Mouse (Mus musculus): ENCODE measurements around the gene Atp2b4. TPM values are rescaled to one million over a fixed set of nuclear protein-coding genes. Genes with fewer than 3 reads are reported as not detected.

The Atp2b4 gene
- polyA plus RNA-seq, 1 experiment, result 11.3 TPM

DNA sequence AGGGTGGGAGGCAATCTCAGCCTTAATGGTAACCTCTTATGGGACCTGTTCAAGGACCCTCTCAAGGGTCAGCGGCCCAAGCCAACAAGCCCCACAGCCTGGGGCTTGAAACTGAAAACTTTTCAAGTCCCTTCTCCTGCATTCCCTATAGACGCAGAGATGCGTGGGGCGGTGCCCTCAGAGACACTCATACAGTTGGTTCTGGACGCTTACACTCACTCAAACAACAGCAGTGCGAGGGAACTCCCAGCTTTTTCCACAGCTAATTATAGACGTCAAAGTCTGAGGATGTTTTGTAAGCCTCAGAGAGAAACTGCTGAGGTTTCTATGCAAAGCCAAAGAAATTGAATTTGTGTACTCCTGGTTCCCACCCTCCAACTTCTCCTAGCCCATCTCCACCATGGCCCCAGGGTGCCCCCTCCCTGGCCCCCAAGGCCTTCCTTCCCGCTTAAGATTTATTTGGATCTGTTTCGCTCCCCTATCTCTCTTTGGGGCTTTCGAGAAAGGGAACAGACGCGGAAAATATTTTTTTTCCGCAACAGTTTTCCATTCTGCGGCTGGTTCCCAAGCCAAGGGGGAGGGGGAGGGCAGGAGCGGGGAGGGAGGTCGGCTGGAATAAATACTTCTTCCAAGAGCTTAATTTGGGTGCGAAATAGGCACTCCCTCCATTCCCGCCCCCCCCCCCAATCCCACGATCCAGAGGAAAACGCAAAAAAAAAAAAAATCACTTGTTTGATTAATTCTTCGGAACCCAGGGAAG is 975 bp downstream of the Atp2b4 start:
- Histone ChIP-seq H3K4me3 (replicated peaks; ENCODE audit: extremely low read depth, low read depth, low read length) (peak overlapping the region; percentile 82), H3K4me1 (ENCODE audit: control insufficient read depth, insufficient read depth, low read length) (peaks cover 9% of the 10 kb centered on the region)
- 4% methylated on average over 21 of the region's 21 CpGs for WGBS
- no peak for TF ChIP-seq CTCF (IDR thresholded peaks at IDR 0.05; ENCODE audit: insufficient read depth, low read length)
- TF ChIP-seq POLR2A (IDR thresholded peaks at IDR 0.05; ENCODE audit: borderline replicate concordance, extremely low read depth, low read depth, low read length), result no peak
- DNase-seq, result peak; percentile 18

DNA sequence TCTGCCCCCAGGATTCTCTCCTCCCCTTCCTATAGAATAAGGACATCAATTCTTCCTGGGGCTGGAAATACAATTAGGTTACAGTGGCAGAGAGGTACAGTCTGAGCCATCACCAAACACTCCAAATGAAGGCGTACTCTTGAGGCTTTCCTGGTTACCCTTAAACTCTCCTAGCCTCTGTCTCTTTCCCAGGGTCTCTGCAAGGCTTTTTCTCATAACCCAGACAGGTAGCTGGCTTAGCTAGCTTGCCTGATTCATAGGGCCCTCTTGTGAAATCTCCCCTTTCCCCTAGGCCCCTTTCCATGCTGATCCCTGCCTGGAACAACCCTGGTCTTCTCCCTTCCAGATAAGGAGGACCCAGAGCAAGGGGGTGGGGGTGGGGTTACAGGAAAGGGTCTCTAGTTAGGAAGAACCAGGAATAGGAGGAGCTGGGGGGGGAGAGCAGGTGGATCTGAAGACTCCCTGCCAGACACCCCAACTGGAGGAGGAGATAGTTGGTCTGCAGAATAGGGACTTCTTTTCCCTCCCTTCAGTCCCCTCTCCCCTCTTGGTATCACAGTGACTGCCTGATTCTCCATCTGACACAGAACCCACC is 1.9 kb downstream of the Atp2b4 start:
- Histone ChIP-seq H3K4me3 (replicated peaks; ENCODE audit: extremely low read depth, low read depth, low read length) (no peak overlapping the region), H3K4me1 (ENCODE audit: control insufficient read depth, insufficient read depth, low read length) (peaks cover 9% of the 10 kb centered on the region)
- DNase-seq, result no peak
- 76% methylated on average over 1 of the region's 1 CpGs for WGBS
- TF ChIP-seq CTCF (IDR thresholded peaks at IDR 0.05; ENCODE audit: insufficient read depth, low read length) (no peak), POLR2A (IDR thresholded peaks at IDR 0.05; ENCODE audit: borderline replicate concordance, extremely low read depth, low read depth, low read length) (no peak)

DNA sequence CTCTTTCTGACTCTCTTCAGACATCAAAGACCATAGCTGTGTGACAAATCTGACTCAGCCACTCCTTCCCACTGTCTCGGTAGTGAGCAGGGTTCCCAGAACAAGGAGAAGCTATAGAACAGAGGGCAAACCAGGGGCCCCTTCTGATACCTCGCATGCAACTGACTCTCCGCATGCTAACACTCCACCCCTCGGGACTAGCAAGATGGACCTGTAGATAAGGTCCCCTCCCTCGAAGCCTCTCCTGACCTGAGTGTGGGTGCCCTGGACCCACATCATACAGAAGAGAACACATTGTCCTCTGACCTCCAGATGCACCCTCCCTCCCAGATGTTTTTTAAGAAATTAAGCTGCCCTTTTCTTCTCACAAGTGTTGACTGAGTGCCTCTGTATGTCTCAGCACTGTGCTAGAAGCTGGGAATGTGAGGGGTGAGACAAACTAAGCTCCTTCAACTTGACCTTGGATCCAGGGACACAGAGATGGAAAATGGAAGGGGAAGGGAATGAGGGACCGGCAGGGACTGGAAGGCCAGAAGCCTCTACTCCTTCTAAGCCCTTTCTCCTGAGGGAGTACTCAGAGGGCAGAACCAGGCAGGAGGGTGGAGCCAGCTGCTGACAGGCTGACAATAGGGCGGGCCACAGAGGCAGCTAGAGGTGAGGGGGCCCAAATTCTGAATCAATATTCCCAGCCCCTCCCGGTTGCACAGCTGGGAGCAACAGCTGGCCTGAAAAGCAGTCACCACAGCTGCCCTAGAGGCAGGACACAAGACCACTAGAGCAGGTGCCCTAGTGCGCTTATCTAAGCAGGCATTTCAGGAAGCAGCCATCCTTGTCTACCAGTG is 2.6 kb downstream of the Atp2b4 start:
- WGBS, result 53% methylated on average over 9 of the region's 9 CpGs
- no peak for DNase-seq
- no peak for TF ChIP-seq CTCF (IDR thresholded peaks at IDR 0.05; ENCODE audit: insufficient read depth, low read length)
- TF ChIP-seq POLR2A (IDR thresholded peaks at IDR 0.05; ENCODE audit: borderline replicate concordance, extremely low read depth, low read depth, low read length), result no peak
- Histone ChIP-seq H3K4me3 (replicated peaks; ENCODE audit: extremely low read depth, low read depth, low read length) (no peak overlapping the region), H3K4me1 (ENCODE audit: control insufficient read depth, insufficient read depth, low read length) (peaks cover 9% of the 10 kb centered on the region)

DNA sequence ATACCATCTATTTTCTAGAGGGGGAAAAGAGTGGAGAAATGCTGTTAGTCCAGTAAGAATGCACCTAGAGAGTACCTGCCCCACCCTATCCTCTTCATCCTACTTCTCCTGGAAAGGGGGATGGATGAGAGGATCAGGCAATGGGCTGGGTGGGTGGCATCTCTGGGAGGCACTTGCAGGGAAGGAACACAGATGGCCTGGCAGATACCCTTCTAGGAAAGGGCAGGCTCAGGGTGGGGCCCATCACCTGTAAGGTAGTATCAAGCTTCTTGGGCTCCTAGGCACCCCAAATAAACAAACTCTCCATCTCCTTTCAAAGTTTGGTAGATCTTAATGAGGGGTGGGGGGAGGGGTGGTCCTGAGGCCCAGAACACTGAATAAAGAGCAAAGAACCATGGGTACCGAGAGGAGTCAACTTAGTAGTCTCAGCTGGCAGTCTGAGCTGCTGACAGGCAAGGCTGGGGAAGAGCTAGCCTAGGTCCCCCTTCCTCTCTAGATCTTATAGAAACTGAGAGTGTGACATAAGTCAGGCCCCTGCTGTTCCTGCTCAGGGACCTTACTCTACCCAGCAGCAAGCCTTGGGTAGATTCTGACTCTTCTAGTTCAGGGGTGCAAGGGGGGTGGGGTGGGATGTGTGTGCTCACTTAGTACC is 3.4 kb downstream of the Atp2b4 start:
- Histone ChIP-seq H3K4me1 (ENCODE audit: control insufficient read depth, insufficient read depth, low read length) (peaks cover 9% of the 10 kb centered on the region), H3K4me3 (replicated peaks; ENCODE audit: extremely low read depth, low read depth, low read length) (no peak overlapping the region)
- DNase-seq, result no peak
- TF ChIP-seq POLR2A (IDR thresholded peaks at IDR 0.05; ENCODE audit: borderline replicate concordance, extremely low read depth, low read depth, low read length) (no peak), CTCF (IDR thresholded peaks at IDR 0.05; ENCODE audit: insufficient read depth, low read length) (no peak)
- 82% methylated on average over 1 of the region's 1 CpGs for WGBS

DNA sequence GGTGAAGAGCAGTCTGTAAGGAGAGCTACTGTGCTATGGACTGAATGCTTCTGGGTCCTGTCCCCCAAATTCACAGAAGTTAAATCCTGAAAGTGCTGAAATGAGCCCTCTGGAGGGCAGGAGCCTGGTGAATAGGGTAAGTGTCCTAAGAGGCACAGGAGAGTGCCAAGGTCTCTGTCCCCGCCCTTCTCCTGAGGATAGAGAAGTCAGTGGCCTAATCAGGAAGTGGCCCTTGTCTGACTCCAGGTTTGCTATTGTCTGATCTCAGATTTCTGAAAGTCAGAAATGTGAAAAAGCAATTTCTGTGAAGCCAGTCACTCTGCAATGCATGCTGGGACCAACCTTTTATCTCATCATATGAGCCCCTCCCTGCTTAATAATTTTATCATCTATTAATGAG is 7.2 kb downstream of the Atp2b4 start:
- no peak for DNase-seq
- 50% methylated on average over 1 of the region's 1 CpGs for WGBS
- no peak for TF ChIP-seq CTCF (IDR thresholded peaks at IDR 0.05; ENCODE audit: insufficient read depth, low read length)
- no peak for TF ChIP-seq POLR2A (IDR thresholded peaks at IDR 0.05; ENCODE audit: borderline replicate concordance, extremely low read depth, low read depth, low read length)

DNA sequence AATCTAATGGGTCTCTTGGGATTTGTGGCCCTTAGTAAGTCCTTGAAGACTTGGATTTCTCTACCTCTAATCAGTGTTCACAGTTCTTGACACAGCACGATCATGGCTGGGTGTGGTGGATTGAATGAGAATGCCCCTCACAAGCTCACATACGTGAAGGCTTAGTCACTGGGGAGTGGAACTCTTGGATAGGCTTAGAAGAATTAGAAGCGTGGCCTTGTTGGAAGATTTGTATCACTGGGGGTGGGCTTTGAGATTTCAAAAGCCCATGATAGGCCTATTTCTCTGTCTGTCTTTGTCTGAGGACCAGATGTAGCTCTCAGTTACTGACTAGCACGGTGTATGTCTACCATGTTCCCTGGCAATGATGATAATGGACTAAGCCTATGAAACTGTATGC is 10.8 kb downstream of the Atp2b4 start:
- 91% methylated on average over 4 of the region's 4 CpGs for WGBS
- H3K4me3 ChIP-seq (replicated peaks; ENCODE audit: extremely low read depth, low read depth, low read length), result no peak overlapping the region
- no peak for TF ChIP-seq CTCF (IDR thresholded peaks at IDR 0.05; ENCODE audit: insufficient read depth, low read length)
- no peak for TF ChIP-seq POLR2A (IDR thresholded peaks at IDR 0.05; ENCODE audit: borderline replicate concordance, extremely low read depth, low read depth, low read length)
- no peak for DNase-seq
- H3K4me1 ChIP-seq (ENCODE audit: control insufficient read depth, insufficient read depth, low read length), result no peaks in the 10 kb centered on the region; the same call in 1 of the 2 replicates

More for the DNA sequence above, 7.2 kb downstream of the Atp2b4 start:
- H3K4me3 ChIP-seq (replicated peaks; ENCODE audit: extremely low read depth, low read depth, low read length), result no peak overlapping the region
- no peaks in the 10 kb centered on the region for H3K4me1 ChIP-seq (ENCODE audit: control insufficient read depth, insufficient read depth, low read length)

DNA sequence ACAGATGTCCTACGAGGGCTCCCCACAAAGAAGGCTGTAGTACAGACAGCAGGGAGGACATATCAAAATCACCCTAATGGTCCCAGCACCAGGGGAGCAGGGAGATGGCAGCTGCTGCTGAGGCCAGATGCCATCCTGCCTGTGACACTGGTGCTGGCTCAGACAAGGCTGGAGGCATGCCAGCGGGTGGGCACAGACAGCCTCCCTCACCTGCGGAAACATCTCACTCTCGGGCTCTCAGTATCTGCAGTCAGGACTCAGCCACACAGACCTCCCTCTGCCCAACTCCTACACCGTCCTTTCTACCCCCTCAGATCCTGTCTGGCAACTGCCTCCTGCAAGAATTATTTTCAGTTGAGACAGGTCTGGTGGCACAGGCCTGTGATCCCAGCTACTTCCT is 12.0 kb downstream of the Atp2b4 start:
- 79% methylated on average over 5 of the region's 5 CpGs for WGBS
- Histone ChIP-seq H3K4me1 (ENCODE audit: control insufficient read depth, insufficient read depth, low read length) (no peaks in the 10 kb centered on the region; the same call in 1 of the 2 replicates), H3K4me3 (replicated peaks; ENCODE audit: extremely low read depth, low read depth, low read length) (no peak overlapping the region)
- TF ChIP-seq CTCF (IDR thresholded peaks at IDR 0.05; ENCODE audit: insufficient read depth, low read length) (no peak), POLR2A (IDR thresholded peaks at IDR 0.05; ENCODE audit: borderline replicate concordance, extremely low read depth, low read depth, low read length) (no peak)
- DNase-seq, result no peak

DNA sequence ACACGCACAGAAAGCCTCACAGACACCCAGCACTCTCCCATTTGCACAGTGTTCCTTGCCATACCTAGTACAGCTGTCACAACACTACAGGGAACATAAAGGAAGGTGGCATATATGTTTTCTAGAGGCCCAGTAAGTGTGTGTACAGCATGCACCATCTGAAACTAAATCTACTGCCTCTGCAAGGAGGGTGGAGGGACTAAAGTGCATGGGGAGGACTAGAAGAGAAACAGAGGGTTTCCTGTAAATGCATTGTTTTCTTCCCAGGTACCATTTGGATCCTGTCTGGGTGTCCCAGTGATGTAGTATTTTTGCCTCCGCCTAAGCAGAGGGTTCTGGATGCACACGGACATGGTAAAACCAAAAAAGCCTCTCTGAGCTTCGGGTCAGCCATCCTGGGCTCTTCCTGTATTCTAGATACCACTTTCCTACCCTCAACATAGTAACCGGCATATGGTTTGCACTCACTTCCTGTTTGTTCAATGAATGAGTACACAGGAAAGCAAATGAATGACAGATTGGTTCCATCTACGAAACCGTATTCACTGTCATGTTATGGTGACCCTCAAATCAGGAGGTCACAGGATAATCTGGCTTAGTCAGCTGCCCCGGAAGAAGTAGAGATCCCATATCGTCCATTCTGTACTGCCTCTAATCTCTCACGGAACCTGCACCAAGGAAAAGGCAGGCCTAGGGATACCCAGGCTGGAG is 13.2 kb downstream of the Atp2b4 start:
- no peaks in the 10 kb centered on the region; the same call in 1 of the 2 replicates for H3K4me1 ChIP-seq (ENCODE audit: control insufficient read depth, insufficient read depth, low read length)
- no peak overlapping the region for H3K4me3 ChIP-seq (replicated peaks; ENCODE audit: extremely low read depth, low read depth, low read length)
- TF ChIP-seq POLR2A (IDR thresholded peaks at IDR 0.05; ENCODE audit: borderline replicate concordance, extremely low read depth, low read depth, low read length) (no peak), CTCF (IDR thresholded peaks at IDR 0.05; ENCODE audit: insufficient read depth, low read length) (no peak)
- no peak for DNase-seq
- WGBS, result 60% methylated on average over 10 of the region's 10 CpGs

All from lung, adult 2 months (tissue).